Mouse (Mus musculus): ENCODE measurements at regions not wholly inside any gene's neighbourhood (a gene's known extent, or its start where the extent isn't known, plus 50 kb on each side); places are given as distances from the start of the nearest gene placed in this dataset.

GRCm38 (mm10) chr3:120335843-120336585, 551.7 kb upstream of the Ptbp2 start:
- TF ChIP-seq MAX (IDR thresholded peaks at IDR 0.05; ENCODE audit: low read length): no peak
- no peak for TF ChIP-seq POLR2A (IDR thresholded peaks at IDR 0.05; ENCODE audit: control insufficient read depth in 1 of 2, insufficient read depth in 1 of 2, low read depth in 1 of 2, low read length in 2 of 2, poor library complexity in 1 of 2)
- no peak for TF ChIP-seq NRF1 (IDR thresholded peaks at IDR 0.05; ENCODE audit: insufficient read depth, low read depth, low read length, poor library complexity, severe bottlenecking)

Measured in MEL (cell line).